ENCODE assay signal across 8 mouse cellular contexts in genomic region chr4:143212341-143213174, GRCm38 (mm10). TPM values are rescaled to one million over a fixed set of nuclear protein-coding genes. Genes with fewer than 3 reads are reported as not detected.
DNase-seq lines count a peak whose midpoint lies in the region; ATAC-seq and TF ChIP-seq lines count a peak whose summit lies in the region.

Prdm2 (minus strand) TSS chr4:143212995.

- peak within 1 kb of the TSS; percentile 63 for H3K4me3 ChIP-seq in ES-Bruce4 (ENCODE audit: low read depth, low read length)
- H3K4me3 ChIP-seq in forebrain, embryonic 13.5 days: peak within 1 kb of the TSS; percentile 90
- peak within 1 kb of the TSS; percentile 82 for H3K4me3 ChIP-seq in heart, embryonic 16.5 days (ENCODE audit: low read length)
- peak within 1 kb of the TSS; percentile 83 for H3K4me3 ChIP-seq in liver, embryonic 13.5 days (replicated peaks)

- no peak for TF ChIP-seq POLR2A in ES-Bruce4 (IDR thresholded peaks at IDR 0.05; ENCODE audit: insufficient read depth, low read length)

- H3K9ac ChIP-seq in ES-Bruce4 (ENCODE audit: low read depth, poor library complexity, severe bottlenecking): peak within 1 kb of the TSS; percentile 93
- peak within 1 kb of the TSS; percentile 91 for H3K9ac ChIP-seq in forebrain, embryonic 13.5 days
- peak within 1 kb of the TSS; percentile 95 for H3K9ac ChIP-seq in heart, embryonic 16.5 days (ENCODE audit: low read length)
- H3K9ac ChIP-seq in liver, embryonic 13.5 days: peak within 1 kb of the TSS; percentile 84

- no peaks in the 10 kb centered on the region for H3K27me3 ChIP-seq in ES-Bruce4 (ENCODE audit: control insufficient read depth, insufficient read depth, low read length, poor library complexity, severe bottlenecking)
- H3K27me3 ChIP-seq in forebrain, embryonic 13.5 days: no peaks in the 10 kb centered on the region
- H3K27me3 ChIP-seq in heart, embryonic 16.5 days (ENCODE audit: control insufficient read depth, insufficient read depth, low read length): no peaks in the 10 kb centered on the region
- H3K27me3 ChIP-seq in liver, embryonic 13.5 days: no peaks in the 10 kb centered on the region
- H3K27me3 ChIP-seq in splenic B cell, adult 2 months (ENCODE audit: control insufficient read depth, insufficient read depth, low read length, poor library complexity, severe bottlenecking): no peaks in the 10 kb centered on the region

- peak within 1 kb of the TSS; percentile 81 for H3K4me2 ChIP-seq in forebrain, embryonic 13.5 days
- peak within 1 kb of the TSS; percentile 94 for H3K4me2 ChIP-seq in heart, embryonic 16.5 days (ENCODE audit: low read depth, low read length)
- peak within 1 kb of the TSS; percentile 92 for H3K4me2 ChIP-seq in liver, embryonic 13.5 days

- TF ChIP-seq EP300 in ES-Bruce4 (IDR thresholded peaks at IDR 0.05; ENCODE audit: insufficient read depth, low read depth, low read length): no peak

- WGBS in forebrain, embryonic 13.5 days: 2% methylated on average over 82 of the region's 96 CpGs
- WGBS in heart, embryonic 16.5 days: 3% methylated on average over 83 of the region's 96 CpGs
- WGBS in liver, embryonic 13.5 days (ENCODE audit: insufficient replicate concordance): 1% methylated on average over 71 of the region's 96 CpGs

- no peaks in the 10 kb centered on the region for H3K36me3 ChIP-seq in ES-Bruce4 (ENCODE audit: control insufficient read depth, insufficient read depth, low read length, poor library complexity, severe bottlenecking)
- H3K36me3 ChIP-seq in forebrain, embryonic 13.5 days (ENCODE audit: poor library complexity, severe bottlenecking): no peaks in the 10 kb centered on the region
- no peaks in the 10 kb centered on the region for H3K36me3 ChIP-seq in heart, embryonic 16.5 days (ENCODE audit: control insufficient read depth, insufficient read depth)
- H3K36me3 ChIP-seq in liver, embryonic 13.5 days: no peaks in the 10 kb centered on the region
- no peaks in the 10 kb centered on the region for H3K36me3 ChIP-seq in splenic B cell, adult 2 months (ENCODE audit: control insufficient read depth, insufficient read depth, low read length, poor library complexity, severe bottlenecking)

- no peaks in the 10 kb centered on the region for H3K9me3 ChIP-seq in ES-Bruce4 (replicated peaks; ENCODE audit: control insufficient read depth, insufficient read depth, low read length, poor library complexity, severe bottlenecking)
- H3K9me3 ChIP-seq in forebrain, embryonic 13.5 days (replicated peaks): no peaks in the 10 kb centered on the region
- H3K9me3 ChIP-seq in heart, embryonic 16.5 days (replicated peaks; ENCODE audit: control insufficient read depth, low read length): no peaks in the 10 kb centered on the region
- H3K9me3 ChIP-seq in liver, embryonic 13.5 days (replicated peaks): no peaks in the 10 kb centered on the region

- TF ChIP-seq CTCF in ES-Bruce4 (IDR thresholded peaks at IDR 0.05; ENCODE audit: low read depth, low read length): no peak

- DNase-seq in kidney, postnatal 25 days: peak; percentile 64 to 81
- DNase-seq in liver, embryonic 13.5 days: peak; percentile 40
- peak; percentile 53 to 64 for DNase-seq in natural killer cell, adult 2 months (ENCODE audit: low spot score in 2 of 2)
- peak; percentile 85 for DNase-seq in splenic B cell, adult 2 months (ENCODE audit: low read depth, low spot score)

- no peak within 1 kb of the TSS for H3K27ac ChIP-seq in ES-Bruce4 (ENCODE audit: insufficient read depth, low read length)
- peak within 1 kb of the TSS; percentile 85 for H3K27ac ChIP-seq in forebrain, embryonic 13.5 days
- H3K27ac ChIP-seq in heart, embryonic 16.5 days (ENCODE audit: low read length): peak within 1 kb of the TSS; percentile 74
- H3K27ac ChIP-seq in liver, embryonic 13.5 days: peak within 1 kb of the TSS; percentile 74

- peak; percentile 46; the same call in 1 of the 2 replicates for ATAC-seq in cerebellum, adult (ENCODE audit: insufficient number of reproducible peaks, low FRiP score, low TSS enrichment)
- peak; percentile 83 for ATAC-seq in forebrain, embryonic 13.5 days
- ATAC-seq in heart, embryonic 16.5 days (replicated peaks; ENCODE audit: extremely low read depth, insufficient read depth, low FRiP score): peak; percentile 75
- peak; percentile 79 for ATAC-seq in liver, embryonic 13.5 days (ENCODE audit: low read depth)

- H3K4me1 ChIP-seq in ES-Bruce4 (ENCODE audit: control insufficient read depth, insufficient read depth, low read length): no peaks in the 10 kb centered on the region
- H3K4me1 ChIP-seq in forebrain, embryonic 13.5 days: peaks cover 34% of the 10 kb centered on the region
- H3K4me1 ChIP-seq in heart, embryonic 16.5 days (ENCODE audit: control insufficient read depth, insufficient read depth, low read length): peaks cover 8% of the 10 kb centered on the region
- peaks cover 34% of the 10 kb centered on the region for H3K4me1 ChIP-seq in liver, embryonic 13.5 days (replicated peaks)

RNA-seq across cellular contexts. Expression of gene Prdm2, which starts in this region (rescaled TPM):
- 34.9 and 38.2 TPM in 2 replicates for polyA plus RNA-seq in ES-Bruce4 (2011; ENCODE audit: insufficient read depth, insufficient read length, low read depth, missing spikeins)
- polyA plus RNA-seq in forebrain, embryonic 13.5 days (2015; fragmentation: Nextera tagmentation; extraction: Ambion mirVana): 17.6 and 18.6 TPM in 2 replicates
- polyA plus RNA-seq in heart, embryonic 16.5 days (2015; fragmentation: Nextera tagmentation; extraction: Ambion mirVana): 7.6 and 7.9 TPM in 2 replicates
- 2.9 and 4.7 TPM in 2 replicates for polyA plus RNA-seq in liver, embryonic 13.5 days (2015; fragmentation: Nextera tagmentation; extraction: Ambion mirVana)
